Mouse (Mus musculus) yolk sac, embryonic 10.5 days (tissue): ENCODE data around the gene Rffl.

Experiments
- DNase-seq: peaks from one replicate; pipeline ENCODE4 v3.0.0-alpha.2; 2017; ENCODE audit warnings: low spot score

The Rffl gene

DNA sequence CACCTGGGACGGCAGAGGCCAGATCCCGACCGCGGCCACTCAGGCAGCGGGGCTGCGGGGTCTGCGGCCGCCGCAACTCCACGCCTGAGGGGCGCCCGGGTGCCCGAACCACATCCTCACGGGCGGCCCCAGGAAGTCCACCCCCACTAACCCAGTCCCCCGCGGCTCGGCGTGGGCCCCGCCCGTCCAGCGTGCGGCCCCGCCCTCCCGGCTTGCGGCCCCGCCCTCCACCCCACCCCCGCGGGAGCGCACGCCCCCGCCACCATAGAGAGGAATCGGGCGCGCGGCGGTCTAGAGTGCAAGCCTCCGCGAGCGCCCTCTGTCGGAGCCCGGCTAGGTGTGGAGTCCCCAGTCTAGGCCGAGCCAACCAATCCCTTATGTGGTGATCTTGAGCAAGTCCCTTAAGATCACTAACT lies at the start of gene Rffl:
Gene Rffl (minus strand): TSS at position 180 of the 416 bp plus-strand sequence.
- DNase-seq, result peak; percentile 89

DNA sequence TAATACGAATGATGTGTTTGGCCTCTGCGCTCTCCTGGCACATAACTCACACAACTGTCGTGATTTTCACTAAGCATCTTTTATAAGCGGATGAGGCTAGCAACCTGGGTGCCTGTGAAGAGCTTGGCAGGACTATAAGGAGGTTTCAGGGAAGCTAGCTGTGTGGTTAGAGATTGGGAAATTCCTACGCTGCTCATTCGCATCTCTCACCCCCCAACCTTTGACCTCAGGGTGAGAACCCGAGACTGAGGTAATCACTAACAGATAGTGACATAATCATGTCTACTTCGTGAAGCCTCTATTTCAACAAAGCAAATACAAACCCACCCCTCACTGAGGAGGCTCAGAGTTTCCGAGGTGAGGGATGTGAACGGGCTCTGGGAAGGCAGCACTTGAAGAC lies 49.8 kb upstream of the Rffl start:
- no peak for DNase-seq

DNA sequence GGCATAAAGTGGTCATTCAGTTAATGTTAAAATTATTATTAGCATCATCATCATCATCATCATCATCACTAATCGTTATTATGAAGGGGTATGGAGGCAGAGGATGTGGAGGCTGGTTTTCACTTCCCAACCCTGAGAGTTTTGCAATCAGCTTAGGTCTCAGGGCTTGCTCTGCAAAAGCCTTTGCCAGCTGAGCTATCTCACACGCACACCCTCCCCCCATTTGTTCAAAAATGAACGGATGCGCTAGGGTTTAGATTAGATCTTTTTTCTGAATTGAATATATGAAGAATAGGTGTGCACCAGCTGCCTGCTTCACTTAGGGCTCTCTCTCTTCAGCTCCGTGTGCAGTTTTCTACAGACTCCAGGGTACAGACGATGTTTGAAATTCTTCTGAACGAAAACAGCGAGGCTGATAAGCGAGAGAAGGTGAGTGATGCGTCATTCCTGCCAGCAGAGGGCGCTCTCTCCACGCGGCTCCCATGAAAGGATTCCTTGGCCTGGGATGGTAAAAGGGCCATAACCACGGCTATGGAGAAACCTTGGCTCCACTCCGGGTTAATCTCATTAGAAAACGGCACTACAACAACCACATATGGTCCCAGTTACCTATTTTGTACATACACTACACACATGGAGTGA lies 43.8 kb upstream of the Rffl start:
- DNase-seq, result peak; percentile 61

DNA sequence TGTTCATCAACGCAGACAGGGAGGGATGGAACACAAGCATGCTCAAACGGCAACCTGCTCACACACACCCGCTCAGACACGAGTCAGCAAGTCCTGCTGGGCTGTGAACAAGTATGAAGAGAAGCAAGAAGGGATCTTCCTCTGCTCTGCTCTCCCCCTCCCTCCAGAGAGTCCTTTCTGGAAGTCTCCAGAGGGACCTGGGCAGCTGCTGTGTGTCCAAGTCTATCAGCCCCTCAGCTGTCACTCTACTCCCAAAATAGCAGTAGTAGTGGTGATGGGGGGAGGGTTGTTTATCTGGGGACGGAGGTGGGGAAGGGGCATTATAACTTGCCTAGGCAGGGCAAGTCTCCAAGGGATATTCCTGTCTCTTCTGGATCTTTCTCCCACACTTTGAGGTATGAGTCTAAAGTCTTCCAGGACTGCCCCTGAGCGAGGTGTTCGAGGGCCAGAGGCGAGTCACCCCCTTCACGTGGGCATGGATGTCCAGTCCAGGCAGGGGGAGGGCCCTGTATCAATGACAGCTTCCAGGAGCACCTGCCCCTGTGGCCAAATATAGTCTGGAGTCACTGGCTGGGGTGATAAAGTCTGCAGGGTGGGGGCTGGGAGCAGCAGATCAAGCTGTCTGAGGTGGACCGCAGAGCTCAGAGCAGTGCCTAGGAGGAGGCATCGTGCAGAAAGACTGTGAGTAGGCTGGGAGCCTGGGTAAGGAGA lies 39.8 kb upstream of the Rffl start:
- DNase-seq, result no peak

DNA sequence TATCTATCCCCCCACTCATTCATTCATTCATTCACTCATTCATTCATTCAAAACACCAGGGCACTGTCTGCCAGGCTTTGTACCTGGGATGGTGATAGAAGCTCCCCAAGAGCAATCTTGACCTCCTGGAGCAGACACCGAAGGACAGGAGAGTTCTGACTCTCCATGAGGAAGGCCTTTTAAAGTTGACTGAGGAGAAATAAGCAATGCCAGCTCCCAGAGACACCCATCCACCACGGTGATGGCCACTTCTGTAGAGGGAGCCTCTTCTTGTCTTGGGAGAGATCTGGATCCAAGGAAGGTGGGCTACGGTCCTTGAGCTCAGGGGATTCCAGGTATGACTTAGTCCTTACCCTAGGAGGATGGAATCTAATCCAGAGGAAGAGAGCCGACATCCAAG lies 39.2 kb upstream of the Rffl start, which contains the start of gene Unc45b:
Gene Unc45b (plus strand): TSS at position 301 of the 400 bp plus-strand sequence.
- DNase-seq, result no peak

DNA sequence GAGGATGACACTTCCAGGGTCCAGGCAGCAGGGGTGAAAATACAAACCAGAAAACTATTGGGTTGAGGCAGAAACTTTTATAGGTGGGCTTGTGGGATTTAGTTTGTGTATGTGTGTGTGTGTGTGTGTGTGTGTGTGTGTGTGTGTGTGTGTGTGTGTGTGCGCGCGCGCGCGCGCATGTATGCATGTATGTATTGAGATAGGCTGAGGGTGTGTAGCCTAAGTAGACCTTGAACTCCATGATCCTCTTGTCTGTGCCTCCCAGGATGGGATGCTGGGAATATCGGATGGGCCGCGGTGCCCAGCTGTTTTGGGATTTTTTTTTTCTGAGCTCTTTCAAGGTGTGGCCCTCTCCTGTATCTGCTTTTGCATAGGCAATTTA lies 37.6 kb upstream of the Rffl start:
- no peak for DNase-seq

DNA sequence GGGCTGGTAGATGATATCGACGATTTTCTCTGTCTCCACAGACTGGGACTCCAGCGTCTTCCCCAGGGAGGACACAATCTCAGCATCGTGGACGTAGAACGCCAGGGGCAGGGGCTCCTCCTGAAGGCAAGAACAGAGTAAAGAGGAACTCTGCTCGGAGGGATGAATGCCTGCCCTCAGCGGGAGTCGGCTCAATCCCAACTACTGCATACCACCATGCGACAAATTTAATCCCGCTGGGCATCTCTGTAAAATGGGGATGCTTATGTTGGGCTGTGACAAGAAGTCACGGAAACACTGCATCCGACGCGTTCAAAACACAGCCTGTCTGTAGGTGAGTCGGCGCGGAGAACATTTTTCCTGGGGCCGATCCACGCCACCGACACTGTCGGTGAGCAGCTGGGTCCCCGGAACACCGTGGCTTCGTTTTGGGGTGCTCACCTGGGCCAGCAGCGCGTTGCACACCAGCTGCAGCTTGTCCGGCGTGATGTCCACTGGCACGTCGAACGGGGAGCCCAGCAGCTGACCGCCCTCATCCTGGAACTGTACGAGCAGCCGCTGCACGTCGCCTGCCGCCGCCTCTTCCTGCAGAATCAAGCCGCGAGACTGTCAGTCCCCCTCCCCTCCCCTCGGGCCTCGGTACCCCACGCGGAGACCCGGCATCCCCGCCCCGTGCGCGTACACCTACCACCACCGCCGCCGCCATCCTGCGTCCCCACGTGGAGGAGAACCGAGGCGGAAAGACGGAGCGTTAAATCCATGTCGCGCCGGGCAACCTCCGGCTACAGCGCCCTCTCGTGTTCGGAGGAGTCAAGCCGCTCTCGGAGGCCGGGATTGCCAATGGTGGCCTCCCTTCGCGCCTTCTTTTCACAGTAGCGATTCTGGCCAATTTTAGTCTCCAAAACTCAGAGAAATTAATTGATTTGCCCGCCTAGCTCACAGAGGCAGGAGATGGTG lies 36.9 kb upstream of the Rffl start, which contains the start of gene Nle1:
Gene Nle1 (minus strand): TSS at position 761 of the 957 bp plus-strand sequence.
- peak; percentile 86 for DNase-seq

DNA sequence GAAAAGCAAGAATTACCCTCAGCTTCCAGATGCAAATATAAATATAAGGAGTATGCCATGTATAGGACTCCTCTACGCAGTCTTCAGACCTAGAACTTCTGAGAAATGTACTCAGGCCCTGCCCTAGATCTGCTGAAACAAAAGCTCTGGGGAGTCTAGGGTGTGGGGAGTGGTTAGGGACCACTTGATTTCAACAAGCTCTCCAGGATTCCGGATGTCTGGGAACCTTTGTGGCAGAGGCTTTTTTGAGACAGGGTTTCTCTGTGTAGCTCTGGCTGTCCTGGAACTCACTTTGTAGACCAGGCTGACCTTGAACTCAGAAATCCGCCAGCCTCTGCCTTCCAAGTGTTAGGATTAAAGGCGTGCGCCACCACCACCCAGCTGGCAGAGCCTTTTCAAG lies 34.8 kb upstream of the Rffl start:
- no peak for DNase-seq

DNA sequence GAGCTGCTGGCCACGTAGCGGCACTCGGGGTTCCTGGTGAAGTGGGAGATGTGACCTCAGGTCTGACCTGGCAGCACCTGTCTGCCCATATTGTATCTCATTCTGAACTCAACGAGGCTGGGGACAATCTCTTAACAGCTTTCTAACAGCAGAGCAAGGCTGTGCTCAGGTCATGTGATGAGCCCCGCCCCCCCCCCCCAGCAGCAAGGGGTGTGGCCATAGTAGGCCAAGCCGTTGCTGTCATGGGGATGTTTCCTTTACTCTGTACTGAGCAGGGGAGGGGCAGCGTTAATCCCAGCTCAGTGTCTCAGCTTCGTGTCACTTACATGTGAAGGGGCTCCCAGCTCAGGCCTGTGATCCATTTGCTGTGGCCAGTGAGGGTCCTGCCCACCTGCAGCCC lies 33.9 kb upstream of the Rffl start:
- DNase-seq, result no peak

DNA sequence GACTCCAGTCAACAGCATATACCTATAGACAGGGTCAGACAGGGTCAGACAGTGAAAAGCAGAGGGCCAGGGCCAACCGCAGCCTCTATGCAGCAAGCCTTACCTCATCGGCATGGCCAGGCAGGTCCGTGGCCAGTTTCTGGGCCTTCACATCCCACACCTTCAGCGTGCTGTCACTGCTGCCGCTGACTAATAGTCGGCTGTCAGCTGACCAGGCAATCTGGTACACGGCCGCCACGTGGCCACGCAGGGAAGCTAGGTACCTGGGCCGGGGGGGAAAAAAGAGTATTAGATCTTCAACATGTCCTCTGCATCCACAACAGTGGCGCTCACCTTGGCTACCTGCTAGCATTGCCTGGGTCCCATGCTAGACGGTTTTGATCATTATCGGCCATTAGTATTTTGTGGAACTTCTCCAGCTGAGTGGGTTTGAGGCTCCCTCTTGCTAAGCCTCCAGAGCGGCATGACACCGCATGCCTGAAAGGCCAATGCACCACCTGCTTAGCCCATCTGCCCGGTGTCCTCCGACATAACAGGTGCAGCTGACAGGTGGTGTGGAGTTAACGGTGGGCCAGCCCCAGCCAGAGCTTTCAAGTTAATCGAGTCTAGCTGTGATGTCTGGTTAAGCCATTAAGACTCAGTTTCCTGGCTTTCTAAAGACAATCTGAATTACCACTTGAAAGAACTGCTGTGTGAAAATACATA lies 30.7 kb upstream of the Rffl start:
- no peak for DNase-seq

DNA sequence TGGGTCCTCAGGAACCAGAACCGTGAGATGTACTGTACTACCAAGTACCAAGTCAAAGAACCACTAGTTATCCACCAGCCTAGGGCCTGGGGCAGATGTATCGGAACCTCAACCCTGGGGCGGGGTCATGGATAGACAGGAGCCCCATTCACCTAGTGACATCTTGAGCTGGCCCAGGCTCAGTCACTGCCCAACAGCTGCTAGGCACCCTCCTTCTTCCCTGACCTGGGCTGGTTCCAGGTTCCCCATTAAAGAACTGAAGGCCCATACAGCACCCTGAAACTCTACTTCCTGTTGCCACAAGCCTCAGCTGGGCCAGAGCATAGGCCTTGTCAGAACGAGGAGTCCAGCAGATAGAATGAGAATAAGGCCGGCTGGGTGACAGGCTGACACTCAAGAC lies 28.7 kb upstream of the Rffl start:
- no peak for DNase-seq

DNA sequence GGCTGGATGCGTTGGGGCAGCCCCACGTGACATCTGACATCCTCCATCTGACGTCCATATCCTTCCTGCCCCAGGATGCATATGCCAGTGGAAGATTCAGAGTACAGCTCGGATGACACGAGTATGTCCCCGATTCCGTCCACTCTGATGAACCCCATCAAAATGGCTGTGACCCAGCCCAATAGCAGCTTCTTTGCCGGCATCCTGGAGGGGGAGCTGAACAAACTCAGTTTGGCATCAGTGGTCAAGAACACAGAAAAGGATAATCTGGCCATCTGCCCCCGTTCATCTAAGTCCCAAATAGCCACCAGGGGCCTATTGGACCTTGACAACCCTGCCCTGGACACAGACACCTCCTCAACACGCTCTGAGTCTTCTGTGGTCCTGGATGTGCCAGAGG lies 26.5 kb upstream of the Rffl start:
- DNase-seq, result no peak

DNA sequence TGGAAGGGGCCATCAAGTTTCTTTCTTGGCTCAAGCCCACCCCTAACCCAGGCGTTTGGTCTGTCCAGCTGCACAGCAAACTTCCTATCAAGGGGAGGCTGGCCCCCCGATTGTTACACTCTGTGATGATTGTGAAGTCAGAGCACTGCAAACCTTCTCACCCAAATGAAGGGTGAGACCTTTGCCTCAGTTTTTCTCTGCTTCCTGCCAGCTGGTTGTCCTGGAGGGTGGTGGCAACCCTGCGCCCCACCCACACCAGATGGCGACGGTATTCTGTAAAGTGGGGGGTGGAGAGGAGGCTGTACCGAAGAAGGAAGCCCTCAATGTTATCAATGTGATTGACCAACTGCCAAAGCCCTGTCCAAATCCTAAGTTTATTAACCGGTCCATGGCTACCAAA lies 20.9 kb upstream of the Rffl start, which contains the start of gene Fndc8:
Gene Fndc8 (plus strand): TSS at position 189 of the 400 bp plus-strand sequence.
- no peak for DNase-seq

DNA sequence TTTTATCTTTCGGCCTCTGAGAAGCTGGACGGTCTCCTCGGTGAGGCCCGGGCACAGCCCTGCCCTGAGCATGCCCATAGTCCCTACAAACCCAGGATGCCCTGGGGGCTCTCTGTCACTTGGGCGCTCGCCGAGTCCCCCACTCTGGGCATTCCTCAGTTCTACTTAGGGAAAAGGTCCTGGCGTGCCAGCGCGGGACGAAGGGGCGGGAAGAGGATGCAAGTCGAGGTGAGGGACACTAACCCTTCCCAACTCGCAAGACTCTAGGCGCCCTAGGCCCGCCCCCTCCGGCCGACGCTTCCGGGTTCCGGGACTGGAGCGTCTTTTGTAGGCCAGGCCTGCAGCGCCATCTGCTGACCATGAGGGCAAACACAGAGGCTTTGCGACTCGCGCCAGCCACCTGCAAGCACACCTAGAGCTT lies 19.3 kb upstream of the Rffl start, which contains the start of gene Rad51d:
Gene Rad51d (minus strand): TSS at position 273 of the 421 bp plus-strand sequence.
- peak; percentile 92 for DNase-seq

DNA sequence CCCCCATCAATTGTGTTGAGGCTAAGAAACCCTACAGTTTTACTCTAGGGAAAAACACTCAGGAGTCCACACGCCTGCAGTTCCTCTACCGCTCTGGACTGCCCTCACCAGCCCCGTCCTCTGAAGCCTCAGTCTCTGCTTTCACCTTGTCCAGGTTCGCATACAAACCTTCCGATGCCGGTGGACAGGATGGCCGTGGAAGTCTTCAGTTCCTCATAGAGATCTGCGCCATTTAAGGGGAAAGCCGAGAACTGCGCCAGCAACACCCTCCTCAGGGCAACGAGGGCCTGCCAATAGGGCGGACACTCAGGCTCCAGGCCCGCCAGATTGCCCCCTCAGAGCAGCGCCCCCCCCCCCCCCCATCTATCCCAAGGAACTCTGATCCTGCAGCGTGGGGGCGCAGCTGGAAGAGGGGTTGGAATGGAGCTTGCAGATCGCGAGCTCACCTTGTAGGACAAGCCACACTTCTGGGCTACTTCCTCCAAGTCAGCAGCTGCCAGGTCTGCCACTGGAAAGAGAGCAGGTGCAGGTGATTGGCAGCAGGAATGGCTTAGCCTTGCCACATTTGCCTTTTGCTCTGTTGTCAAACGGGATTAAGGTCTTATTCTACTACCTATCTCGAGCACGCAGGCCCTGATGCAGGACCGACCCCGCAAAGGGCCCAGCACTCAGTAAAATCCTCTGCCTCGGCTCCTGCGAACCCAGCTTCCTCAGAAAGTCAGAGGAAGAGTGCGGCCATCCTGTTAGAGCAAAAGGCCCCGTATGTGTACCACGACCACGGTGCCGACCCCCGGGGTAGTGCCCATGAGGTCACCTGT lies 18.7 kb upstream of the Rffl start:
- DNase-seq, result no peak

DNA sequence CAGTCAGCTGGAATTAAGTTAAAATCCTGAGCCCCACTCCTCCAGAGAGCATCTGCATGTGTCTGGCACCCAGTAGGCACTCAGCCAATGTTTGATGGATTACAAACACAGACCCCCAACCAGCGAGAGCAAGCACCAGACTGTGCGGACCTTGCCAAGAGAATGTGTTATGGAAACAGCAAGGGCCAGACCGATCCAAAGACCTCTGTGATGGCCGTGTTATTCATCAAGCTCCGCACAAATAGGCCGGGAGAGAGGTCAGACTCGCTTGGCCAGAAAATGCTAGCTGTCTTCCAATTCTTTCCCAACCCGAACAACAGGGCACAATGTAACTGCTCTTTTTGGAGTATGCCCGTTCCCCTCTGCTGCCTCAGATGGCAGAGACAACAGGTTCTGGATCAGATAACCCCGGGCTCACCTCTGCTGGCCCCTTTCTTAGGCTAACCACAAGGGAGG lies 17.5 kb upstream of the Rffl start:
- no peak for DNase-seq

DNA sequence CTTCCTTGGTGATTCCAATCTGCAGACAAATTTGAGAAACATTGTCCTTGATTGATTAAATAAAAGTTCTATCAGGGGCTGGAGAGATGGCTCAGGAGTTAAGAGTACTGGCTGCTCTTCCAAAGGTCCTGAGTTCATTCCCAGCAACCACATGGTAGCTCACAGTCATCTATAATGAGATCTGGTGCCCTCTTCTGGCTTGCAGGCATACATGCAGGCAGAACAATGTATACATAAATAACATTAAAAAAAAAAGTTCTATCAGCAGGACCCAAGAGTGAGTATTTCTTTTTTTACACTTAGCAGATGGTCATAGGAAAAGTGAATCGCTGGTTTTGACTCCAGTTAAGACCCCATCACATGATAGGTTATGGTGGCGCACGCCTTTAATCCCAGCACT lies 15.5 kb upstream of the Rffl start:
- no peak for DNase-seq

DNA sequence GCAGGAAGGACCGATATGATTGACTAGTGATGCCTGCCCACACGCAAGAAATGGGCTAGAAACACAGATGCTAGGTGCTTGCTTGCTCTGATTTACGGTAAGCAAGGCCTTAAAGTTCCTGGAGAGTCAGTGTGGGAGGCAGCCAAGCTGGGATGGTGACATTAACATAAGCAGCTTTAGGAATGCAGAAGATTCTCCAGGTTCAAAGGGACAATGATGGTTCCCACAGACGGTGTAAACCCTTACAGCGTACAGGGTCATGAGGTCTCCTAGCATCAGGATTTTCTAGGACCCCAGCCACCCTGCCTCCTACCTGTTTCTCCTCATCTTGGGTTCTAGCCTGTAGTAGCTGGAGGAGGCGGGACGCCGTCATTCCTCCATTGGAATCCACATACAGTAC lies 12.2 kb upstream of the Rffl start:
- DNase-seq, result no peak

DNA sequence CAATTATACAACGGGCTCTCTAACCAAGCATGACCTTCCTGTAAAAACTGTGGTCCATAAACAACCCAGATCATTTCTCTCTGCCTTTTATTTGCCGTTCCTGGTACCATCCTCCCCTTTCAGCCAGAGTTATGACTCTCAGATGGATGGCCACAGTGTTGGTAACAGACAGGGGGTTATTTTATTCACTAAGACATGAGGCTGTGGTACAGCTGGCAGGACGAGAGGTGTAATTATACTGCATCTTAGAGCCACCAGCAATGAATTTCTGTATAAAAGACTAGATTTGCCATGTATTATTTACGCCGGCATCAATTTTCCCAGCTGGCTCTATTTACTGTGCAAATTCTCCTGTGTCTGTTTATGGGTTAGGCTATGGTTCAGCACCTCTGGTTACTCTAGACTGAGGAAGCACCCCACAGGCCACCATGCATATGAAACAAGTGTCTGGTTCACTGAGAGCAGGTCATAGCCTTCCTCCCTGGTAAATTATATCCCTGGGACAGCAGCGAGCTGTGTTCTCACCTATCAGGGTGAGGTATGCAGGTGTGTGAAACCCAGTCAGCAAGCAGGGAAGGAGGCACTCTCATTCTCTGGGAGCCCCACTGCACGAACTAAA lies 6.8 kb upstream of the Rffl start:
- DNase-seq, result no peak

DNA sequence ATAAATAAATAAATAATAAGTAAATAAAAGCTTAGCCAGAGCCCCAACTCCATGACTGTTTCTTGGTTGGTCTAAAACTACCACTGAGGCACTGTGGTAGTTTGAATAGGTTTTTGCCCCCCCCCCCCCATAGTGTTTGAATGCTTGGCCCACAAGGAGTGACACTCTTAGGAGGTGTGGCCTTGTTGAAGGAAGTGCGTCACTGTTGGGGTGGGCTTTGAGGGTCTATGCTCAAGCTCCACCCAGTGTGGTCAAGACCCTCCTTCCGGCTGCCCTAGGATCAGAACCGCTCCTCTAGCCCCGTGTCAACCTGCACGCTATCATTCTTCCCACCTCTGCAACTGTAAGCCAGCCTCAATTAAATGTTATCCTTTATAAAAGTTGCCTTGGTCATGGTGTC lies 4.6 kb upstream of the Rffl start:
- DNase-seq, result no peak
